In genomic region chr1:39939401-39939800, GRCm38 (mm10) we compare ENCODE assay signal across 17 mouse cellular contexts. TPM values are rescaled to one million over a fixed set of nuclear protein-coding genes. Genes with fewer than 3 reads are reported as not detected.
DNase-seq lines count a peak whose midpoint lies in the region; ATAC-seq lines count a peak whose summit lies in the region.
"Had no signal": no experiment of that assay in that cellular context is flagged by ENCODE, and none has a peak within 500 bp of the region (broad histone marks: within the 10 kb centered on the region; RNA-seq: fewer than 3 reads in every experiment).

No protein-coding gene starts in this region.

- H3K9ac ChIP-seq in hindbrain, embryonic 15.5 days, result no peak overlapping the region
- H3K9ac ChIP-seq: limb, embryonic 13.5 days; lung, embryonic 14.5 days had no signal

- H3K4me3 ChIP-seq in hindbrain, embryonic 15.5 days, result no peak overlapping the region
- no peak overlapping the region for H3K4me3 ChIP-seq in hindbrain, embryonic 10.5 days
- H3K4me3 ChIP-seq: gastrocnemius, adult 2 months; limb, embryonic 13.5 days had no signal

- H3K4me2 ChIP-seq in hindbrain, embryonic 15.5 days, result no peak overlapping the region
- H3K4me2 ChIP-seq: limb, embryonic 13.5 days; lung, embryonic 14.5 days had no signal

- no peaks in the 10 kb centered on the region for H3K9me3 ChIP-seq in hindbrain, embryonic 15.5 days
- no peaks in the 10 kb centered on the region for H3K9me3 ChIP-seq in hindbrain, embryonic 10.5 days
- H3K9me3 ChIP-seq: limb, embryonic 13.5 days had no signal

- no peaks in the 10 kb centered on the region for H3K36me3 ChIP-seq in hindbrain, embryonic 15.5 days
- H3K36me3 ChIP-seq in hindbrain, embryonic 10.5 days, result peaks cover 10% of the 10 kb centered on the region; the same call in 1 of the 2 replicates

- peak; percentile 21; the same call in 1 of the 2 replicates for ATAC-seq in frontal cortex, adult (ENCODE audit: low TSS enrichment)
- no peak for ATAC-seq in hindbrain, embryonic 15.5 days (ENCODE audit: low FRiP score, low read depth)

- no peaks in the 10 kb centered on the region for H3K27me3 ChIP-seq in hindbrain, embryonic 15.5 days
- H3K27me3 ChIP-seq in hindbrain, embryonic 10.5 days (ENCODE audit: insufficient read depth, poor library complexity, severe bottlenecking), result no peaks in the 10 kb centered on the region
- H3K27me3 ChIP-seq: limb, embryonic 13.5 days had no signal

- 63% methylated on average over 12 of the region's 12 CpGs for WGBS in hindbrain, embryonic 15.5 days
- WGBS in hindbrain, embryonic 10.5 days, result 86% methylated on average over 12 of the region's 12 CpGs

- no peak for DNase-seq in frontal cortex, postnatal 25 days (ENCODE audit: low spot score in 2 of 2)
- no peak for DNase-seq in hindbrain, embryonic 10.5 days (ENCODE audit: low spot score)
- peak; percentile 44 for DNase-seq in brain, adult 2 months (ENCODE audit: low read depth, low spot score)
- DNase-seq in lung, postnatal 25 days (ENCODE audit: low spot score), result peak; percentile 68
- DNase-seq in retina, embryonic 14.5 days (ENCODE audit: low spot score), result no peak
- DNase-seq in Muller cell, postnatal 12 days (ENCODE audit: inconsistent ontology term), result no peak
- DNase-seq: adrenal gland, adult 8-10 months; B cell, adult 2 months; cerebellum, adult 9-11 months; gastrocnemius, adult 2 months; kidney, adult 2 months; kidney, postnatal 4 days; lung, embryonic 14.5 days; thymus, postnatal 14 days had no signal

- H3K4me1 ChIP-seq in hindbrain, embryonic 15.5 days (replicated peaks), result peaks cover 96% of the 10 kb centered on the region
- peaks cover 97% of the 10 kb centered on the region for H3K4me1 ChIP-seq in hindbrain, embryonic 10.5 days (replicated peaks)

- peak overlapping the region; percentile 36; the same call in 1 of the 2 replicates for H3K27ac ChIP-seq in hindbrain, embryonic 15.5 days (replicated peaks)
- H3K27ac ChIP-seq in hindbrain, embryonic 10.5 days, result no peak overlapping the region
- H3K27ac ChIP-seq: gastrocnemius, adult 2 months; limb, embryonic 13.5 days had no signal

RNA-seq across cellular contexts. Expression of gene Map4k4, which starts 38.7 kb away (rescaled TPM):
- 41.5 and 42.6 TPM in 2 replicates for polyA plus RNA-seq in hindbrain, embryonic 15.5 days (2015; fragmentation: Nextera tagmentation; extraction: Ambion mirVana)
- polyA plus RNA-seq in hindbrain, embryonic 10.5 days (2016; fragmentation: Nextera tagmentation; extraction: Ambion mirVana), result 38.5 and 40.1 TPM in 2 replicates

Comparison
In these comparisons a context has a peak if more than half of its experiments do, and no peak if none do; other contexts are left out.
1. DNase-seq: peak in brain, adult 2 months (single experiment) and lung, postnatal 25 days (single experiment); none in frontal cortex, postnatal 25 days (0 of 2), hindbrain, embryonic 10.5 days (single experiment), retina, embryonic 14.5 days (single experiment) and Muller cell, postnatal 12 days (single experiment).